Mouse (Mus musculus): ENCODE data around the gene Gm17364. TPM values are rescaled to one million over a fixed set of nuclear protein-coding genes. Genes with fewer than 3 reads are reported as not detected.

Gm17364 gene
- polyA plus RNA-seq (2017; shearing (Covaris generic)): not detected

DNA sequence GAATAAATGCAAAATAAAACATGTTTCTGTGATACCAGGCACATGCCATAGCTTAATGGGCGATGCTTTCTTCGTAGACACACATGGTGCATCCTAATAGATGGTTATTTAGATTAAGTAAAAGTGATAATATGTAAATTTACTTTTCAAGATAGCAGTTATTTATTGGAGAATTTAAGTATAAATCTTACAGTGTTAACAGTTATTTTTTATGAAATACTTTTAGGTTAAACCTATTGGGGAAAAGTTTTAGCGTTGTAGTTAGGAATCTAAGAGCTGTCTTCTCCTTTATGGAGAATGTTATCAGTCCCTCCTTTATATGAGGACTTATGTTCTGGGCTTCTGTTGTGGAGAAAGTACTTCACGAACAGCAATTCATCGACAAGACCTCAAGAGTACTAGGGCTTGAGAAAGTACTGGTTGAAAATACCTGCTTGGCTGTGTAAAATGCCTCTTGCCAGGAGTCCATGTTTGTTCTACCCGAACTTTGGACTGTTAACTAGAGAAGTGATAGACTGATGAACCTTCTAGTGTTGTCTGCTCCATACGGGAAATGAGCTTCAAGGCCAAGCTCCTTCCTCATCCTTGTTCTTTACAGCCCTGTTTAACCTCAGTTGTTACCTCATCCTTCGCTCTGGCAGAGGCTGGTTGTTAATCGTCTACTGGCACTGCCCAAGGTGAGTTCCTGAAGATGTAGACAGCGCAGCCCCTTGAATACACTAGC, at the start of gene Gm17364:
Gene Gm17364 (minus strand): TSS at position 51 of the 724 bp plus-strand sequence.

DNA sequence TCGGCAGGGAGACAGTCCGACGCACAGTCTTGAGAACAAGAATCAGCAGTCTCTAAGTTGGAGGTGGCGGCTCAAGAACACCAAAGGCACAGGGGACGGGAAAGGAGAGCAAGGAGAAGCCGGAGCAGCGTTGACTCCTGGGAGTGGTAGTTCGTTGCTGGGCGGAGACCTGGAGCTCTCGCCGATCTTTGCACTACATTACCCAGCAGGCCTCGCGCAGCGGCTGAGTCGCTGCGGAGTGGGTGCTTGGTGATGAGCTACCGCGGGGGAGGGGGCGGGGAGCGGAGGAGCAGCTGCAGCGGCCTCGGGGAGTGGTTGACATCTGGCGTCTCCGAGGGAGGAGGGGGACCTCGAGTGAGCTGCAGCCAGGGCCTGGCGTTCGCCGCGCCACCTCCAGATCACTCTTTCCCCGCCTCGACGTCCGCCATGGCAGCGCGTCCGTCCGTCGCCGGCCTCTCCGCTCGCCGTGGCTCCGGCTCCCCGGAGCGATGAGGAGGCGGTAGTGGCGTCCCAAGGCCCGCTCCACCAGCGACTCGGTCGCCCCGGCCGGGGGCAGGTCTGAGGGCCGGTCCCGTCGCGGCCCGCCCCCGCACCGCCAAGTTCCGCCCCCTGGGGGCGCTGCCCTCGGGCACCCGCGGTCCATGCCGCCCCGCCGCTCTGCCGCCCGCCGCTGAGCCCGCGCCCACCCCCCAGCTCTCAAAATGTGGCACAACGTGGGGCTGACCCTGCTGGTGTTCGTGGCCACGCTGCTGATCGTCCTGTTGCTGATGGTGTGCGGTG, 24.0 kb downstream of the Gm17364 start, which contains the start of gene Smim13:
Gene Smim13 (plus strand): TSS at position 307 of the 780 bp plus-strand sequence.

Other genes starting within 250 kb of the Gm17364 start
- gene Mak, start 194.3 kb downstream of the Gm17364 start, polyA plus RNA-seq (2017; shearing (Covaris generic)): 0.04 TPM
- 0.14 TPM for gene Gcm2, start 162.9 kb downstream of the Gm17364 start, polyA plus RNA-seq (2017; shearing (Covaris generic))
- 0.16 TPM for gene Sycp2l, start 159.7 kb downstream of the Gm17364 start, polyA plus RNA-seq (2017; shearing (Covaris generic))
- gene Elovl2, start 53.6 kb downstream of the Gm17364 start, polyA plus RNA-seq (2017; shearing (Covaris generic)): not detected
- gene Smim13, start 24.1 kb downstream of the Gm17364 start, polyA plus RNA-seq (2017; shearing (Covaris generic)): 1.9 TPM
- gene Nedd9, start 213.4 kb upstream of the Gm17364 start, polyA plus RNA-seq (2017; shearing (Covaris generic)): 169 TPM